Mouse (Mus musculus) heart, postnatal 0 days (tissue): ENCODE data around the gene Slc36a1.

Source experiments
- CTCF ChIP-seq: IDR thresholded peaks from 2 replicates; pipeline ENCODE4 v1.5.1; 2016; ENCODE audit warnings: antibody characterized with exemption, control low read depth, low read depth
- EP300 ChIP-seq: IDR thresholded peaks from 2 replicates; pipeline ENCODE4 v1.6.1; 2016; ENCODE audit warnings: antibody characterized with exemption, low read depth

GRCm38 (mm10) chr11:55183124-55183523 lies 21.0 kb upstream of the Slc36a1 start:
- TF ChIP-seq CTCF (no peak), EP300 (no peak)
